Mouse (Mus musculus) MEL (cell line): ENCODE measurements around the gene Rbbp6. TPM values are rescaled to one million over a fixed set of nuclear protein-coding genes. Genes with fewer than 3 reads are reported as not detected.

Source experiments
- DNase-seq: peaks from one replicate; pipeline ENCODE4 v3.0.0; 2011; ENCODE audit warnings: low read depth, low spot score
- H3K27ac ChIP-seq: 2 replicates; pipeline ENCODE4 v1.5.1; 2012; ENCODE audit warnings: low read depth, mild to moderate bottlenecking, control low read depth, low read length, moderate library complexity; ENCODE audit not compliant: control insufficient read depth
- H3K27me3 ChIP-seq, 2 experiments: fragments of 150-350 bp in 1 of 2; sonication (generic) in 1 of 2; 2 replicates each; pipeline ENCODE4 v1.6.1; 2012; ENCODE audit warnings: low read length in 2 of 2, mild to moderate bottlenecking in 2 of 2, improper control_type of control experiment in 1 of 2, moderate library complexity in 1 of 2; ENCODE audit not compliant: insufficient read depth in 2 of 2, control insufficient read depth in 1 of 2
- H3K36me3 ChIP-seq, 2 experiments: 2 replicates each; pipeline ENCODE4 v1.6.1; 2012 to 2014; ENCODE audit warnings: low read length in 2 of 2, improper control_type of control experiment in 1 of 2, inconsistent platforms in 1 of 2, mild to moderate bottlenecking in 1 of 2; ENCODE audit not compliant: insufficient read depth in 2 of 2, control insufficient read depth in 1 of 2
- H3K4me1 ChIP-seq, 2 experiments: fragments of 150-350 bp in 1 of 2; sonication (generic) in 1 of 2; 2 replicates each; pipeline ENCODE4 v1.6.1; 2012; ENCODE audit warnings: low read length in 2 of 2, improper control_type of control experiment in 1 of 2, mild to moderate bottlenecking in 1 of 2; ENCODE audit not compliant: insufficient read depth in 2 of 2, control insufficient read depth in 1 of 2
- H3K4me3 ChIP-seq, 2 experiments: fragments of 150-350 bp in 1 of 2; sonication (generic) in 1 of 2; 2 replicates each; pipeline ENCODE4 v1.5.1; 2012; ENCODE audit warnings: low read depth in 2 of 2, low read length in 2 of 2, mild to moderate bottlenecking in 2 of 2, moderate library complexity in 2 of 2, control low read depth in 1 of 2, improper control_type of control experiment in 1 of 2; ENCODE audit not compliant: control insufficient read depth in 1 of 2, insufficient read depth in 1 of 2
- H3K79me2 ChIP-seq: 2 replicates; pipeline ENCODE4 v1.6.1; 2012; ENCODE audit warnings: mild to moderate bottlenecking, low read length, moderate library complexity; ENCODE audit not compliant: control insufficient read depth, poor library complexity, insufficient read depth
- H3K9ac ChIP-seq: 2 replicates; pipeline ENCODE4 v1.6.1; 2012; ENCODE audit warnings: low read depth, mild to moderate bottlenecking, control low read depth, low read length, moderate library complexity; ENCODE audit not compliant: control insufficient read depth, poor library complexity, severe bottlenecking
- H3K9me3 ChIP-seq: fragments of 150-350 bp; sonication (generic); replicated peaks from 2 replicates; pipeline ENCODE4 v1.6.1; 2012; ENCODE audit warnings: mild to moderate bottlenecking, low read length, improper control_type of control experiment, moderate library complexity; ENCODE audit not compliant: insufficient read depth
- BHLHE40 ChIP-seq: IDR thresholded peaks from 2 replicates; pipeline ENCODE4 v1.6.1; 2012; ENCODE audit warnings: low read depth, mild to moderate bottlenecking, inconsistent platforms, low read length, improper control_type of control experiment, borderline replicate concordance
- CHD1 ChIP-seq: IDR thresholded peaks from 2 replicates; pipeline ENCODE4 v1.6.1; 2012; ENCODE audit warnings: low read depth, mild to moderate bottlenecking, inconsistent platforms, low read length, improper control_type of control experiment
- CTCF ChIP-seq, 3 experiments: IDR thresholded peaks in 2 of 3; conservative IDR thresholded peaks in 1 of 3; 2 replicates each; pipeline ENCODE4 v1.5.1; 2011 to 2012; ENCODE audit warnings: low read length in 3 of 3, low read depth in 2 of 3, mild to moderate bottlenecking in 2 of 3, improper control_type of control experiment in 1 of 3, inconsistent platforms in 1 of 3, mixed read lengths in 1 of 3, moderate library complexity in 1 of 3; ENCODE audit not compliant: control insufficient read depth in 1 of 3, insufficient read depth in 1 of 3, poor library complexity in 1 of 3, severe bottlenecking in 1 of 3
- ELF1 ChIP-seq: IDR thresholded peaks from 2 replicates; pipeline ENCODE4 v1.6.1; 2014; ENCODE audit warnings: low read depth, mild to moderate bottlenecking, inconsistent platforms, low read length, improper control_type of control experiment, moderate library complexity
- ETS1 ChIP-seq: IDR thresholded peaks from 2 replicates; pipeline ENCODE4 v1.6.1; 2012; ENCODE audit warnings: low read depth, mild to moderate bottlenecking, inconsistent platforms, low read length, improper control_type of control experiment, moderate library complexity
- GABPA ChIP-seq: IDR thresholded peaks from 2 replicates; pipeline ENCODE4 v1.6.1; 2012; ENCODE audit warnings: low read depth, mild to moderate bottlenecking, inconsistent platforms, low read length, improper control_type of control experiment, moderate library complexity
- KAT2A ChIP-seq: conservative IDR thresholded peaks from 2 replicates; pipeline ENCODE4 v1.6.1; 2012; ENCODE audit warnings: low read depth, low read length, improper control_type of control experiment, inconsistent platforms
- MAFK ChIP-seq: IDR thresholded peaks from 2 replicates; pipeline ENCODE4 v1.6.1; 2011; ENCODE audit warnings: low read depth, mild to moderate bottlenecking, low read length, improper control_type of control experiment, borderline replicate concordance
- MAX ChIP-seq: IDR thresholded peaks from 2 replicates; pipeline ENCODE4 v1.6.1; 2011; ENCODE audit warnings: low read length, improper control_type of control experiment
- MAZ ChIP-seq: IDR thresholded peaks from 2 replicates; pipeline ENCODE4 v1.6.1; 2012; ENCODE audit warnings: low read depth, mild to moderate bottlenecking, inconsistent platforms, low read length, improper control_type of control experiment
- MEF2A ChIP-seq: IDR thresholded peaks from 2 replicates; pipeline ENCODE4 v1.6.1; 2014; ENCODE audit warnings: low read depth, mild to moderate bottlenecking, inconsistent platforms, low read length, improper control_type of control experiment; ENCODE audit not compliant: poor library complexity, insufficient replicate concordance, severe bottlenecking; ENCODE audit errors: extremely low read depth
- MYC ChIP-seq: IDR thresholded peaks from 2 replicates; pipeline ENCODE4 v1.6.1; 2011; ENCODE audit warnings: low read depth, mild to moderate bottlenecking, low read length, improper control_type of control experiment, moderate library complexity
- NRF1 ChIP-seq: IDR thresholded peaks from 2 replicates; pipeline ENCODE4 v1.6.1; 2014; ENCODE audit warnings: low read depth, mild to moderate bottlenecking, inconsistent platforms, low read length, improper control_type of control experiment, moderate library complexity; ENCODE audit not compliant: poor library complexity, insufficient read depth, severe bottlenecking
- POLR2A ChIP-seq, 2 experiments: IDR thresholded peaks; 2 replicates each; pipeline ENCODE4 v1.6.1; 2011 to 2012; ENCODE audit warnings: low read length in 2 of 2, mild to moderate bottlenecking in 2 of 2, control low read depth in 1 of 2, improper control_type of control experiment in 1 of 2, low read depth in 1 of 2, moderate library complexity in 1 of 2; ENCODE audit not compliant: control insufficient read depth in 1 of 2, insufficient read depth in 1 of 2, poor library complexity in 1 of 2
- POLR2AphosphoS5 ChIP-seq: IDR thresholded peaks from 2 replicates; pipeline ENCODE4 v1.6.1; 2012; ENCODE audit warnings: low read depth, borderline replicate concordance, mild to moderate bottlenecking, inconsistent platforms, low read length, moderate library complexity, mixed read lengths
- RAD21 ChIP-seq: IDR thresholded peaks from 2 replicates; pipeline ENCODE4 v1.6.1; 2011; ENCODE audit warnings: mild to moderate bottlenecking, low read depth, low read length, improper control_type of control experiment
- RCOR1 ChIP-seq: IDR thresholded peaks from 2 replicates; pipeline ENCODE4 v1.6.1; 2012; ENCODE audit warnings: low read depth, mild to moderate bottlenecking, inconsistent platforms, low read length, improper control_type of control experiment
- SMC3 ChIP-seq: IDR thresholded peaks from 2 replicates; pipeline ENCODE4 v1.6.1; 2011; ENCODE audit warnings: low read depth, low read length, improper control_type of control experiment
- TAL1 ChIP-seq: IDR thresholded peaks from 2 replicates; pipeline ENCODE4 v1.6.1; 2012; ENCODE audit warnings: mild to moderate bottlenecking, inconsistent platforms, low read length, moderate library complexity, mixed read lengths
- TCF12 ChIP-seq: IDR thresholded peaks from 2 replicates; pipeline ENCODE4 v1.6.1; 2014; ENCODE audit warnings: low read depth, mild to moderate bottlenecking, inconsistent platforms, low read length, improper control_type of control experiment, moderate library complexity
- USF1 ChIP-seq: IDR thresholded peaks from 2 replicates; pipeline ENCODE4 v1.6.1; 2014; ENCODE audit warnings: low read depth, mild to moderate bottlenecking, inconsistent platforms, low read length, improper control_type of control experiment, moderate library complexity
- USF2 ChIP-seq, 2 experiments: IDR thresholded peaks; 2 replicates each; pipeline ENCODE4 v1.6.1; 2011 to 2012; ENCODE audit warnings: improper control_type of control experiment in 2 of 2, low read length in 2 of 2, borderline replicate concordance in 1 of 2, inconsistent platforms in 1 of 2, low read depth in 1 of 2, mild to moderate bottlenecking in 1 of 2; ENCODE audit not compliant: insufficient read depth in 1 of 2
- ZC3H11A ChIP-seq: IDR thresholded peaks from 2 replicates; pipeline ENCODE4 v1.6.1; 2012; ENCODE audit warnings: low read depth, mild to moderate bottlenecking, inconsistent platforms, low read length, improper control_type of control experiment
- ZNF384 ChIP-seq: IDR thresholded peaks from 2 replicates; pipeline ENCODE4 v1.6.1; 2012; ENCODE audit warnings: low read depth, mild to moderate bottlenecking, inconsistent platforms, low read length, improper control_type of control experiment
- polyA plus RNA-seq, 2 experiments: library from polyadenylated mRNA; stranded (reverse) in 1 of 2; unstranded in 1 of 2; fragments of >175 nt in 1 of 2; fragments of >200 nt in 1 of 2; gene quantifications; 2 replicates each; pipeline versions ENCODE4 v1.2.1 to v1.2.4; 2012; ENCODE audit warnings: low replicate concordance in 2 of 2, low read depth in 1 of 2; ENCODE audit not compliant: insufficient read length in 2 of 2, insufficient read depth in 1 of 2, missing spikeins in 1 of 2
- total RNA-seq: library from RNA; depleted of rRNA; stranded (reverse); fragments of 300-350 nt; gene quantifications from 2 replicates; pipeline ENCODE4 v1.2.3, GENCODE M21; 2012

Rbbp6 gene
- total and polyA plus RNA-seq, 3 experiments: 22.7 to 70.6 TPM; not detected in 1

DNA sequence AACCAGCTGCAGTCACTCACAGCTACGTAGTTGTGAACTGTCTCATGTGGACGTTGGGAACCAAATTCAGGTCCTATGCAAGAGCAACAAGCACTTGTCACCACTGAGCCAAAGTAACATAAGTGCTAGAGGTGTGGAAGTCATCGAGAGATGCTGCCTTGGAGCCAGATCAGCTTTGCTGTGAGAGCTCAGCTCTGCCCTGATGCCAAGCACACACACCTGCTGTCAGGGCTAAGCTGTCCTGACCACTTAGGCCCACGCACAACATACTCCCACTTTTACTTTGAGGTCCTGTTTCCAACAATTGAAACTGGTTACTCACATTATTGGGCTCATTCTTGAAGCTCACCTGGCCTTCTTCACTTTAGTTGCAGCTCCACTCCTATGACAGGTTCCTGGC is 37.7 kb downstream of the Rbbp6 start:
- no peak for TF ChIP-seq GABPA
- no peak for TF ChIP-seq BHLHE40
- no peak for TF ChIP-seq MAFK
- no peak for TF ChIP-seq MAZ
- no peak for TF ChIP-seq TAL1
- no peak for TF ChIP-seq SMC3
- TF ChIP-seq USF2 (IDR thresholded peaks at IDR 0.05; ENCODE audit: borderline replicate concordance in 1 of 2, insufficient read depth in 1 of 2, low read depth in 1 of 2, low read length in 2 of 2): no peak
- no peak for TF ChIP-seq MEF2A
- no peak for TF ChIP-seq RCOR1
- no peak for TF ChIP-seq NRF1
- no peak for TF ChIP-seq CTCF (IDR thresholded peaks at IDR 0.05 in 2 of 3, conservative IDR thresholded peaks at IDR 0.05 in 1 of 3; ENCODE audit: control insufficient read depth in 1 of 3, insufficient read depth in 1 of 3, low read depth in 2 of 3, low read length in 3 of 3, poor library complexity in 1 of 3, severe bottlenecking in 1 of 3)
- no peak for TF ChIP-seq MAX
- TF ChIP-seq ZNF384: no peak
- no peak for TF ChIP-seq POLR2A (IDR thresholded peaks at IDR 0.05; ENCODE audit: control insufficient read depth in 1 of 2, insufficient read depth in 1 of 2, low read depth in 1 of 2, low read length in 2 of 2, poor library complexity in 1 of 2)
- no peak for TF ChIP-seq ELF1
- no peak for TF ChIP-seq ETS1
- TF ChIP-seq CHD1: no peak
- no peak for TF ChIP-seq RAD21
- H3K27me3 ChIP-seq: no peaks in the 10 kb centered on the region
- peaks cover 0 to 14% of the 10 kb centered on the region in 2 experiments; a peak in 2 of 4 replicates for H3K36me3 ChIP-seq

DNA sequence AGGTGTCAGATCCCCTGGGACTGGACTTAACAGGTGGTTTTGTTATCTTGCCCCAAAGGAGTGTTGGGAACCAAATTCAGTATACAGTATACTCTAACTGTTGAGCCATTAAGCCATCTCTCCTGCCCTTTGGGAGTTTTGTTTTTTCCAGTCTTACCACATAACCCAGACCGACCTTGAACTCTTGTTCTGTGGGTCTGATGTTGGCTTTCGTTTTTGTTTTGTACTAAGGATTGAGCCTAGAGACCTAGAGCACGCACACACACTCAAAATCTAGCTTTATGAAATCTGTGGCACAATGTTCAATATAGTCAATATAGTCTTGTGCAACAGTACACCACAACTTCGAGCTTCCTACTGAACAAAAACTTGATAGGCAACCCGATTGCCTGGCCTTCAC is 39.0 kb downstream of the Rbbp6 start:
- H3K27ac ChIP-seq: no peak overlapping the region
- H3K27me3 ChIP-seq: no peaks in the 10 kb centered on the region; a peak in 1 of 4 replicates
- H3K4me1 ChIP-seq: no peaks in the 10 kb centered on the region
- TF ChIP-seq RAD21 (no peak), USF2 (IDR thresholded peaks at IDR 0.05; ENCODE audit: borderline replicate concordance in 1 of 2, insufficient read depth in 1 of 2, low read depth in 1 of 2, low read length in 2 of 2) (no peak), MYC (no peak), ZC3H11A (no peak), POLR2A (IDR thresholded peaks at IDR 0.05; ENCODE audit: control insufficient read depth in 1 of 2, insufficient read depth in 1 of 2, low read depth in 1 of 2, low read length in 2 of 2, poor library complexity in 1 of 2) (no peak), TCF12 (no peak), CHD1 (no peak), ELF1 (no peak), GABPA (no peak), USF1 (no peak), POLR2AphosphoS5 (no peak), KAT2A (no peak), TAL1 (no peak)
- H3K9me3 ChIP-seq: no peaks in the 10 kb centered on the region
- no peak for DNase-seq
- H3K36me3 ChIP-seq: peaks cover 0 to 9% of the 10 kb centered on the region in 2 experiments; a peak in 2 of 4 replicates
- H3K79me2 ChIP-seq: no peaks in the 10 kb centered on the region
- H3K4me3 ChIP-seq: no peak overlapping the region
- no peak overlapping the region for H3K9ac ChIP-seq

More for the DNA sequence above, 37.7 kb downstream of the Rbbp6 start:
- no peak for DNase-seq
- no peaks in the 10 kb centered on the region for H3K79me2 ChIP-seq
- no peak overlapping the region for H3K4me3 ChIP-seq
- no peak overlapping the region for H3K27ac ChIP-seq
- H3K9me3 ChIP-seq: no peaks in the 10 kb centered on the region
- H3K4me1 ChIP-seq: no peaks in the 10 kb centered on the region
- H3K9ac ChIP-seq: no peak overlapping the region
